Mouse (Mus musculus): Measurements from ENCODE around the gene Sec24c.
"Not testable (repeated sequence)": the region's sequence is repeated elsewhere in the genome, so short reads cannot be mapped to it uniquely, and the experiment has no call there.

Gene Sec24c

GRCm38 (mm10) chr14:20674064-20674833, at the start of gene Sec24c:
Sec24c (plus strand) TSS chr14:20674308.
- DNase-seq (ENCODE audit: inconsistent age in 2 of 2, low spot score in 1 of 2): peak; percentile 98

- no peak for DNase-seq (ENCODE audit: inconsistent age in 2 of 2, low spot score in 1 of 2)
Observed at GRCm38 (mm10) chr14:20626447-20626846, 47.7 kb upstream of the Sec24c start.

- DNase-seq (ENCODE audit: inconsistent age in 2 of 2, low spot score in 1 of 2): no peak
Observed at GRCm38 (mm10) chr14:20626971-20627370, 47.1 kb upstream of the Sec24c start.

GRCm38 (mm10) chr14:20631253-20631652, 42.9 kb upstream of the Sec24c start:
- DNase-seq (ENCODE audit: inconsistent age in 2 of 2, low spot score in 1 of 2): no peak

GRCm38 (mm10) chr14:20635546-20635945, 38.6 kb upstream of the Sec24c start:
- no peak for DNase-seq (ENCODE audit: inconsistent age in 2 of 2, low spot score in 1 of 2)

GRCm38 (mm10) chr14:20636968-20637367, 37.1 kb upstream of the Sec24c start:
- not testable (repeated sequence) for DNase-seq (ENCODE audit: inconsistent age in 2 of 2, low spot score in 1 of 2)

- DNase-seq (ENCODE audit: inconsistent age in 2 of 2, low spot score in 1 of 2): peak in 1 of 2 experiments; percentile 57
Observed at GRCm38 (mm10) chr14:20637818-20638574, 36.1 kb upstream of the Sec24c start.

GRCm38 (mm10) chr14:20638702-20639101, 35.4 kb upstream of the Sec24c start:
- DNase-seq (ENCODE audit: inconsistent age in 2 of 2, low spot score in 1 of 2): no peak

GRCm38 (mm10) chr14:20639918-20640619, 34.0 kb upstream of the Sec24c start:
- DNase-seq (ENCODE audit: inconsistent age in 2 of 2, low spot score in 1 of 2): peak in 1 of 2 experiments; percentile 45

- peak; percentile 98 to 99 for DNase-seq (ENCODE audit: inconsistent age in 2 of 2, low spot score in 1 of 2)
Observed at GRCm38 (mm10) chr14:20640644-20641437, 33.3 kb upstream of the Sec24c start, which contains the start of gene Usp54. Usp54 (minus strand) TSS chr14:20641063.

GRCm38 (mm10) chr14:20641438-20641875, 32.7 kb upstream of the Sec24c start:
- no peak for DNase-seq (ENCODE audit: inconsistent age in 2 of 2, low spot score in 1 of 2)

GRCm38 (mm10) chr14:20645547-20645946, 28.6 kb upstream of the Sec24c start:
- DNase-seq (ENCODE audit: inconsistent age in 2 of 2, low spot score in 1 of 2): no peak

GRCm38 (mm10) chr14:20646381-20646780, 27.7 kb upstream of the Sec24c start:
- DNase-seq (ENCODE audit: inconsistent age in 2 of 2, low spot score in 1 of 2): no peak

GRCm38 (mm10) chr14:20651000-20651399, 23.1 kb upstream of the Sec24c start:
- DNase-seq (ENCODE audit: inconsistent age in 2 of 2, low spot score in 1 of 2): no peak

- DNase-seq (ENCODE audit: inconsistent age in 2 of 2, low spot score in 1 of 2): no peak
Observed at GRCm38 (mm10) chr14:20651722-20652256, 22.3 kb upstream of the Sec24c start.

- DNase-seq (ENCODE audit: inconsistent age in 2 of 2, low spot score in 1 of 2): no peak
Observed at GRCm38 (mm10) chr14:20654690-20655421, 19.3 kb upstream of the Sec24c start.

- no peak for DNase-seq (ENCODE audit: inconsistent age in 2 of 2, low spot score in 1 of 2)
Observed at GRCm38 (mm10) chr14:20655731-20656130, 18.4 kb upstream of the Sec24c start.

GRCm38 (mm10) chr14:20656361-20656760, 17.7 kb upstream of the Sec24c start, which contains the start of gene Myoz1:
Myoz1 (minus strand) TSS chr14:20656540.
- DNase-seq (ENCODE audit: inconsistent age in 2 of 2, low spot score in 1 of 2): no peak

- DNase-seq (ENCODE audit: inconsistent age in 2 of 2, low spot score in 1 of 2): peak in 1 of 2 experiments; percentile 82
Observed at GRCm38 (mm10) chr14:20658326-20658725, 15.8 kb upstream of the Sec24c start.

GRCm38 (mm10) chr14:20658902-20659301, 15.2 kb upstream of the Sec24c start:
- no peak for DNase-seq (ENCODE audit: inconsistent age in 2 of 2, low spot score in 1 of 2)

Measured in adrenal gland, adult (tissue).